Comparison of ENCODE assay signal across 8 mouse cellular contexts in the genomic region with DNA sequence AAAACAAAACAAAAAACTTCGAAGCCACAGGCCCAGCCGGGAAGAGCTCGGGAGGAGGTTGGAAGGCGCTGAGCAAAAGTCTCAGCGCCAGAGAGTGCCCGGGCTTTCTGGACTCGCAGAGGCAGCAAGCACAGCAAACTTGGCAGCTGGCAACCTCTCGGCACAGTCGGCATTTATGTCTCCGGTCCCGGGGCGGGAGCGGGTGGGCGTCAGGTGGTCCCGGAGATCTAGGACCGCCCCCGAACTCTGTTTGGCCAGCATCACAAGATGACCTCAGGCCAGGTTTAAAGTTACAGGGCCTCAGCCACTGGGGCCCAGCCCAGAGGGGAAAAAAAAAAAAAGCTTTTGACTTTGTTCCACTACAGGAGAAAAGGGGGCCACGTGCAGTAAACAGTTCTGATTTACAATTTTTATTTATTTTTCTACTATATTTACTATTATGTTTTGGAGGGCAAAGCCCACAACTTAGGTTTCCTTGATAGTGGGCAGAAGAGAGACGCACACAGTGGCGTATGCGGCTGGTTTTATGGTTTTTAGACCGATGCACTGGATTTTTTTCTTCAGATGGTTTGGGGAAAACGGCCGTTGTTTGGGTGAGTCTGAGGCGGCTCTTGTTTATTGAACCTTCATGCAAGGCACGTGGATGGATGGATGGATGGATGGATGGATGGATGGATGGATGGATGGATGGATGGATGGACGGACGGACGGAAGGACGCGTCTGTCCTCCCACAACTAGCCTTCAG. TPM values are rescaled to one million over a fixed set of nuclear protein-coding genes. Genes with fewer than 3 reads are reported as not detected.
DNase-seq lines count a peak whose midpoint lies in the region; ATAC-seq and TF ChIP-seq lines count a peak whose summit lies in the region.

Gene Pdpn (minus strand): TSS at position 240 of the 746 bp plus-strand sequence.

- no peaks in the 10 kb centered on the region for H3K4me1 ChIP-seq in cortical plate, adult 2 months (ENCODE audit: control insufficient read depth, insufficient read depth, low read length)
- peaks cover 46% of the 10 kb centered on the region for H3K4me1 ChIP-seq in limb, embryonic 10.5 days
- peaks cover 57% of the 10 kb centered on the region for H3K4me1 ChIP-seq in midbrain, embryonic 12.5 days
- peaks cover 6% of the 10 kb centered on the region; the same call in 1 of the 2 replicates for H3K4me1 ChIP-seq in stomach, embryonic 15.5 days

- peak within 1 kb of the TSS; percentile 14 for H3K4me3 ChIP-seq in cortical plate, adult 2 months (ENCODE audit: insufficient read depth, low read length)
- H3K4me3 ChIP-seq in limb, embryonic 10.5 days: peak within 1 kb of the TSS; percentile 62
- H3K4me3 ChIP-seq in midbrain, embryonic 12.5 days: peak within 1 kb of the TSS; percentile 53
- peak within 1 kb of the TSS; percentile 45 for H3K4me3 ChIP-seq in stomach, embryonic 15.5 days (replicated peaks)

- ATAC-seq in midbrain, embryonic 12.5 days (ENCODE audit: low FRiP score, low read depth): peak; percentile 65
- peak; percentile 36; the same call in 1 of the 2 replicates for ATAC-seq in stomach, embryonic 15.5 days (ENCODE audit: insufficient read depth, low FRiP score, low read depth)
- ATAC-seq in monocyte, adult 5-6 weeks (replicated peaks; ENCODE audit: insufficient number of reproducible peaks, low FRiP score, low TSS enrichment, poor library complexity, severe bottlenecking): no peak

- TF ChIP-seq CTCF in cortical plate, adult 2 months (IDR thresholded peaks at IDR 0.05; ENCODE audit: extremely low read depth, insufficient read depth, low read length): no peak

- peak within 1 kb of the TSS; percentile 65 for H3K4me2 ChIP-seq in midbrain, embryonic 12.5 days (replicated peaks)
- peak within 1 kb of the TSS; percentile 61 for H3K4me2 ChIP-seq in stomach, embryonic 15.5 days

- H3K27me3 ChIP-seq in limb, embryonic 10.5 days (ENCODE audit: low read depth, poor library complexity, severe bottlenecking): peaks cover 26% of the 10 kb centered on the region
- peaks cover 16% of the 10 kb centered on the region; the same call in 1 of the 2 replicates for H3K27me3 ChIP-seq in midbrain, embryonic 12.5 days
- no peaks in the 10 kb centered on the region for H3K27me3 ChIP-seq in stomach, embryonic 15.5 days (replicated peaks)

- peak; percentile 92 for DNase-seq in Muller cell, postnatal 12 days (ENCODE audit: inconsistent ontology term)
- peak; percentile 57 for DNase-seq in gastrocnemius, postnatal 36 days
- DNase-seq in hindlimb bud, embryonic 11.5 days (ENCODE audit: extremely low spot score, low read depth, low spot score): peak; percentile 52
- DNase-seq in limb, embryonic 10.5 days (ENCODE audit: low spot score): peak; percentile 86

- WGBS in limb, embryonic 10.5 days: under 1% methylated on average over 31 of the region's 31 CpGs
- under 1% methylated on average over 31 of the region's 31 CpGs for WGBS in midbrain, embryonic 12.5 days
- WGBS in stomach, embryonic 15.5 days: 7% methylated on average over 31 of the region's 31 CpGs

- H3K9ac ChIP-seq in midbrain, embryonic 12.5 days (replicated peaks): peak within 1 kb of the TSS; percentile 57
- H3K9ac ChIP-seq in stomach, embryonic 15.5 days: no peak within 1 kb of the TSS

- H3K9me3 ChIP-seq in limb, embryonic 10.5 days (replicated peaks): no peaks in the 10 kb centered on the region
- H3K9me3 ChIP-seq in midbrain, embryonic 12.5 days: no peaks in the 10 kb centered on the region
- no peaks in the 10 kb centered on the region for H3K9me3 ChIP-seq in stomach, embryonic 15.5 days

- intact Hi-C loops in gastrocnemius, postnatal 36 days (cut with DNase I): no loop called here

- no peaks in the 10 kb centered on the region for H3K36me3 ChIP-seq in limb, embryonic 10.5 days
- H3K36me3 ChIP-seq in midbrain, embryonic 12.5 days: no peaks in the 10 kb centered on the region
- no peaks in the 10 kb centered on the region for H3K36me3 ChIP-seq in stomach, embryonic 15.5 days

- TF ChIP-seq POLR2A in cortical plate, adult 2 months (IDR thresholded peaks at IDR 0.05; ENCODE audit: extremely low read depth, insufficient read depth, low read length): no peak

- no peak within 1 kb of the TSS for H3K27ac ChIP-seq in cortical plate, adult 2 months (ENCODE audit: insufficient read depth, low read length)
- H3K27ac ChIP-seq in limb, embryonic 10.5 days: peak within 1 kb of the TSS; percentile 90
- H3K27ac ChIP-seq in midbrain, embryonic 12.5 days (replicated peaks): peak within 1 kb of the TSS; percentile 85
- no peak within 1 kb of the TSS for H3K27ac ChIP-seq in stomach, embryonic 15.5 days

RNA-seq across cellular contexts. Expression of gene Pdpn, which starts in this region (rescaled TPM):
- polyA plus RNA-seq in cortical plate, adult 2 months (2012; rRNA removed): 11.8 and 11.9 TPM in 2 replicates
- 1 to 10 TPM; 7.0 to 7.7 TPM for total RNA-seq in gastrocnemius, postnatal 36 days (2021)
- 20.0 and 25.8 TPM in 2 replicates for polyA plus RNA-seq in limb, embryonic 10.5 days (2016; fragmentation: Nextera tagmentation; extraction: Ambion mirVana)
- polyA plus RNA-seq in midbrain, embryonic 12.5 days (2016; fragmentation: Nextera tagmentation; extraction: Ambion mirVana): 101 and 109 TPM in 2 replicates
- 27.4 and 29.7 TPM in 2 replicates for polyA plus RNA-seq in stomach, embryonic 15.5 days (2015; fragmentation: Nextera tagmentation; extraction: Ambion mirVana)
- total RNA-seq in monocyte, adult 5-6 weeks (2017): not detected in 3 replicates

Comparison
In these comparisons a context has a peak if more than half of its experiments do, and no peak if none do; other contexts are left out.
1. H3K27ac ChIP-seq: peak in limb, embryonic 10.5 days (single experiment) and midbrain, embryonic 12.5 days (single experiment); none in cortical plate, adult 2 months (single experiment) and stomach, embryonic 15.5 days (single experiment).
2. Peak in every context shown above with its lines, with median percentiles within 50 percentile points of each other: DNase-seq and H3K4me3 ChIP-seq.